Mouse (Mus musculus) lung, postnatal 14 days (tissue): ENCODE data around the gene Psma4.
"Not testable (repeated sequence)": the region's sequence is repeated elsewhere in the genome, so short reads cannot be mapped to it uniquely, and the experiment has no call there.

Source experiments
- DNase-seq: peaks from one replicate; pipeline ENCODE4 v3.0.0; 2021

Psma4 gene

DNA sequence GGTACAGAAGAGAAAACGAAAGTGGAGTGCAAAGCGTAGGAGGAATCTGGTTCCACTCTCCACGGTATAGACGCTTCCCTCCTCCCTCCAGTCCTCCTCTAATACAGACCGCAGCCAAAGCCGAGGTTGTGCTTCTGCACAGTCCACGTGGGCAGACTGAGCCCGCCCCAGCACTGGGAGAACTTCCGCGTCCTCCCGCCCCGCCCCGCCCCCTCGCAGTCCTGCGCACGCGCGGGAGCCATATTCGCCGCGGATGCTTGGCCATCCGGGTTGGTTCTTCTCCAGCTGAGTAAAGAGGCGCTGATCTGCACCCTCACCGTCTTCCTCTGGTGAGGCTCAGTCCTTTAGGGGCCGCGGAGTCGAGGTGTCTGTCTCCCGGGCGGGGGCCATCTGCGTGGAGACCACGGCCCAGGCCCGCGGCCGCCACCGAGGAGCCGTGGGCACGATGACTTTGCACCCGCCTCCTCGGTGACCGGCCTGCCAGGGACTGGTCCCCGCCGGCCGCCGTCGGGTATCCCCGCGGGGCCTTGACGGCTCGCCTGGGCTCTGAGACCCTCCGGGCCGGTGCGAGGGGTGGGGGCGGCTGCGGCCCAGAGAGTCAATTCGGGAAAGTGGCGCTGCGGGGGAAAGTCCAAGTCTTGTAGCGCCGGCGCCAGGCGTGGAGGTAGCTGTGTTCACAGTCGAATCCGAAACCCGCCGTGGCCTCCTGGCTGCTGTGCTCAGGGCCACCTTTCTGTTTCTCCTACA is at the start of gene Psma4, which contains the start of gene AY074887:
Gene Psma4 (plus strand): TSS at position 216 of the 747 bp plus-strand sequence.
Gene AY074887 (minus strand): TSS at position 424 of the 747 bp plus-strand sequence.
- peak; percentile 94 for DNase-seq

DNA sequence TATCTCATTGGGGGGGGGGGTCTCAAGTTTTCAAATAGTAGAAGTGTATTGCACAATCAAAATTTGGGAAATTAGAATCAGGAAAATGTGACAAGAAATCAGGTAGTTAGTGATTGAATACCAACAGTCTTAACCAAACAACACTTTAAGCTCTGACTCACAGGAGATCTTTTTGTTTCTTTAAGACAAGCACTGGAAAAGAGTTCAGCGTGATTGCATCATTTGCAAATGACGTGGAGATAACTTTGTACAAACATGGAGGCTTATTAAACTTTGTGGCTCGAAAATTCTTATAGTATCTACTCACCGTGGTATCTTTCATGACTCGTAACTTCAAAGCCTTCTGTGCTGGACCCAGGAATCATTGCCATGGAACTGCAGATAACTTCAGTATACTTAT is 41.1 kb upstream of the Psma4 start:
- no peak for DNase-seq

DNA sequence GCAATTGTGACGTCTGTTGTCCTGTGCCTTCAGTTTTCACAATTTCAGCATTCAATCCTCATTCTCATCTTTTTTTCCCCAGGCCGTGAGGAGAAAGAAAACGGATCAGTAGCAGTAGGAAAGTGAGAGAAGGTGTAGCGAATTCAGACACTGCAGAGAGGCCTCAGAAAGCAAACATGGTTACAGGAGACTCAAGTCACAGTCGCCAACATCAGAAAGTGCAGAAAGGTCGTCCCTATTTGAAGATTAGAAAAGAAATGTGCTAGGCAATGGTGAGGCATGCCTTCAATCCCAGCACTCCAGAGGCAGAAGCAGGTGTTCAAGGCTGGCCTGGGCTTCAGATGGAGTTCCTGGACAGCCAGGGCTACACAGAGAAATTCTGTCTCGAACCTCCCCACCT is 35.0 kb upstream of the Psma4 start:
- no peak for DNase-seq

DNA sequence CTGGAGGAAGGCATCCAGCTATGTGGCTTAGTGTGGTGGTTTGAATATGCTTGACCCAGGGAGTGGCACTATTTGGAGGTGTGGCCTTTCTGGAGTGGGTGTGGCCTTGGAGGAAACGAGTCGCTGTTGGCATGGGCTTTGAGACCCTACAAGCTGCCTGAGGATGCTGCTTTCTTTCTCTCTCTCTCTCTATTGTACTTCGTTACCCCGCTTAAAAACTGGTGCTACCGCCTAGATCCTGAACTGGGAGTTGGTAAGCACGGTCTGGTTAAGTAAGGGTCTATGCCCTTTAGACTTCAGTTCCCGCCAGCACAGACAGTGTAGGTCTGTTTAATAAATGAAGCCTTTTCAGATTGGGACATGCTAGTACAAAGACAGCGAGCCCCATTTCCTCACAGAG is 34.2 kb upstream of the Psma4 start:
- DNase-seq, result no peak

DNA sequence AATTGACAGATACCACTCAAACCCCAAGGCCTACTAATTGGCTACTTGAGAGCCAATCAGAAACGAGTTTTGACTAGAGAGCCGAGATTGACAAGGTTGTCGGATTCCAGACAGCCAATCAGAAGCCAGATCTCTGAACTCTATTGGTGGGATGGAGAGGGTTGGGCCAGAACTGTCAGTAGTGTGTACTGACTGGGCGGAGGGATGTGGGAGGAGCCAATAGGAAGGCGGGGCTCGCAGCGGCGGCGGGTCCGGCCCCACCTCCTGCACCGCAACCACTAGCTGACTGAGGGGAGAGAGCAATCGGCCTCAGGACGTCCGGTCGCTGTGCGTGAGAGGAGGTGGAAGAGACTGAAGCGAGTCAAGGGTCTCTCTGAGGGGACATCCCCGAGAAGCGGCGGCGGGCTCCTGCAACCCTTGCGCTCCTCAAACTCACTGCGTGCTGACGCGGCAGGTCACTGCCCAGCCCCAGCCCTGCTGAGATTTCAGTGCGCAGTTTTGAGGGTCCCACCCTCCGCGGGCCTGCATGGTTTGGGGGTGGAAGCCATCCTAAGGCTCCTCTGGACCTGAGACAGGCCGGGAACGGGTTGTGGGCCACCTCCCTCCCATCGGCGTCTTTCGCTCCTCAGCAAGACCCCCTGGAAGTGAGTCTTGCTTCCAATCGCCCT is 33.4 kb upstream of the Psma4 start, which contains the start of gene Hykk:
Gene Hykk (plus strand): TSS at position 274 of the 668 bp plus-strand sequence.
- peak; percentile 86 for DNase-seq

DNA sequence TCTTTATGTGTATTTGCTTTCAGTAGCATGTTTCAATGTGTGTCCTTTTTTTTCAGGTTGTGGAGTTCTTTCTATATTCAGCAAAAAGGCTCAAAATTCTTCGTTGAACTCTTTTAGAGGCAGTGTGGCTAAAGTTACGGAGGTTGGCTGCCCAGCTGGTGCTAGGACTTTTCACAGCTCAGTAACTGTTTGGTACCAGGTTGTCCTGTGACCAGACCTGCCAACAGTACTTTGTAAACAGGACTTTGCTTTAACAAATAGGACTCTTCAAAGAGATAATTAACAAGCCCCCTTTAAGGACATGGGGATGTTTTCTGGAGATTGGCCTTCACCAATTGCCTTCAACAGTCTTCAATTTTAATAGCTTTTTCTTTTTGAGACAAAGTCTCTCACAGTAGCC is 32.4 kb upstream of the Psma4 start:
- no peak for DNase-seq

DNA sequence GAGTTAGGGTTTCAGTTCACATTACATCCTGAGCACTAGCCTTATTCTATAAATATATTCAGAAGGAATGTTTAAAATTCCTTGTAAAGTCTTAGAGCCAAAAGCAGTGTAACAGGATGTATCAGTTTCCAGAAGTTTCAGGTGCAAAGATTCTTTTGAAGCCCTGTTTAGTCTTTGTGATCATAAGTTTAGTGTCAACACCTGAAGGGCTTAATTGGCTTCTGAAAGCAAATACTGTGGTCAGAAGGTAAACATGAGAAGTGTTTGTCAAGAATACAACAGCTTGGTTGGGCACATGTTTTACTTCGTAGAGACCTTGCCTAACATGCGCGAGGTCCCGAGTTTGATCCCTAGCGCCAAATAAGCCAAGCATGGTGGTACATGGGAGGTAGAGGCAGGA is 31.8 kb upstream of the Psma4 start:
- DNase-seq, result no peak

DNA sequence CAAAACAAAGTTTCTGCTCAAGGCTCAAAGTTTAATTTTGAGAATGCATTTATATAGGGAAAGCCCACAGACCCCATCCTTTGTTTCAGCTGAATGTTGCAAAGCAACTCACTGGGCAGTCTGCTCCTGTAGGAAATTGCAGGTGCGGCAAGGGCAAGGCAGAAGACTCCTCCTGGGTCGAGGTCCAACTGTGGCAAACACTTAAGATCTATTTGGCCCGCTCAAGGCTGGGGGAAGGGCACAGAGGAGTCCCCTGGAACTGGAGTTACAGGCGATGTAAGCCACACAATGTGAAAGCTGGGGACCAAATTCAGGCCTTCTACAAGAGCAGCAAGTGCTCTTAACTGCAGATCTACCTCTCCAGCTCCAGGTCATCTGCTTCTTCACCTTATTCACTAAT is 30.6 kb upstream of the Psma4 start:
- DNase-seq, result no peak

DNA sequence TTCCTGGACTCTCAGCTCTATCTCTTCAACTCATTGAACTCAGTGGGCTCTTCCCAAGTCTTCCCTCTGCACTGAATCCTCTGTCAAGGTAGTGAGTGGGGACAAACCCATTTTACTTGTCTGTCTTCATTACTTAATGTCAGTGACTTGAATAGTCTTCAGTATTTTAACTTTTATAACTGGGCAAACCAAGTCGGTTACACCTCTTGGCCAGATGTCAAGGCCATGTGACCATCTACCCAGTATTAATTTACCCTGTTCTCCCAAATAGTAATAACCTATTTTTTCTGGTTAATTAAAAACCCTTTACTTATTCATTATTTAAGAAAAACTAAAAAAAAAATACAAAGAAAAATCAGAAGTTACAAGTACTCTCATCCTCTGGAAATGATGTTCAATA is 19.8 kb upstream of the Psma4 start:
- no peak for DNase-seq

DNA sequence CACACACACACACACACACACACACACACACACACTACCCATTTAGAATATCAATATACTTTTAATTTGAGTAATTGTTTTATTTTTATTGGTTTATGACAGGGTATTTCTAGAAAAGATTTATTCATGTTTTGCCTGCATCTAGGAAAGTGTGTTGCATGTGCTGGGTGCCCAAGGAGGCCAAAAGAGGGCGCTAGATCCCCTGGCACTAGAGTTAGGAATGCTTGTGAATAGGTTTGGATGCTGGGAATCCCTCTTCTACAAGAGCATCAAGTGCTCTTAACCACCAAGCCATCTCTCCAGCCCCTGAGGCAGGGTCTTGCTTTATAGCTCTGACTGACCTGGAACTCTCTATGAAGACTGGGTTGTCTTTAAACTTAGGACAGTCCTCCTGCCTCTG is 18.8 kb upstream of the Psma4 start:
- no peak for DNase-seq

DNA sequence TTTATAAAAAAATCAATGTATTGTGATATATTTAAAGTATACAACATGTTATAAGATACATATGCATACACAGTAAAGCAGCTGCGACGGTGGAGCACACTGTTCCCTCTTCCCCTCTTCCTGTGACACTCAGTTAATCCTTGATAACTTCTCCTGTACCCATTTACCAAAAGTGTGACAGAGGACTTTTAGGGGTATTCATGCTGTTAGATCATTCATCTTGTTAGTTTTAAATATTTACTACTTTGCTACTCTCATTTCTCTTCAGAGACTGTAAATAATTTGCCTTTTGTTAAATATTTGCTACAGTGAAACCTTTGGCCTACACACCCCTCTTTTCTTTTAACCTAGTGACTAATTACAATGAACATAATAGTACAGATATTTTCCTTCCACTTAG is 18.2 kb upstream of the Psma4 start:
- DNase-seq, result no peak

DNA sequence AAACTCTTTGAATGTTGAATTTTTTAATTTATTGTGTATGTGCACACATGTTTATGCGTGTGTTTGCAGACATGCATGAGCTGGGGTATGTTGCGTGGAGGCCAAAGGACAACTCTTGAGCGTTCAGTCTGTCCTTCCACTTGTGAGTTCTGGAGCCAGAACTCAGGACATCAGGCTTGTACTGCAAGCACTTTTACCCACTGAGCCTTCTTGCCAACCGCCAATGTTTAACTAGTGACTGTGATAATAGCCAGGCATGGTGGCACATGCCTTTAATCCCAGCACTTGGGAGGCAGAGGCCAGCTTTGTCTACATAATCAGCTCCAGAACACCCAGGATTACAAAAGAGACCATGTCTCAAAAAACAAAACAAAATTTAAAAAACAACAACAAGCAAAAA is 8.5 kb upstream of the Psma4 start:
- DNase-seq, result no peak

DNA sequence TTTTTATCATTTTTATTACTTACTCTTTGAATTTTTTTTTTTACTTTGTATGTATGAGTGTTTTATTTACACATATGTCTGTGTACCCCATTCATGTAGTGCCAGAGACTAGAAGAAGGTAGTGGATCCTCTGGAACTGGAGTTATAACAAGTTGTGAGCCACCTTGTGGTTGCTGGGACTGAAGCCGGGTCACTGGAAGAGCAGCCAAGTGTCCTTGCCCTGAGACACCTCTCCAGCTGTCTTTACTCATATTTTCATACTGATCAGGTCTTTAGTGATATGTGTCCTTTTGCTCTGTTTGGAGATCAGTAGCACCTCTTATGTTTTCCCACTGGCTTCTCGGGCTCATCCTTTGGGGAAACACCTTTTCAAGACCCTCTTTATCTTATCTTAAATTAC is 6.1 kb upstream of the Psma4 start:
- no peak for DNase-seq

DNA sequence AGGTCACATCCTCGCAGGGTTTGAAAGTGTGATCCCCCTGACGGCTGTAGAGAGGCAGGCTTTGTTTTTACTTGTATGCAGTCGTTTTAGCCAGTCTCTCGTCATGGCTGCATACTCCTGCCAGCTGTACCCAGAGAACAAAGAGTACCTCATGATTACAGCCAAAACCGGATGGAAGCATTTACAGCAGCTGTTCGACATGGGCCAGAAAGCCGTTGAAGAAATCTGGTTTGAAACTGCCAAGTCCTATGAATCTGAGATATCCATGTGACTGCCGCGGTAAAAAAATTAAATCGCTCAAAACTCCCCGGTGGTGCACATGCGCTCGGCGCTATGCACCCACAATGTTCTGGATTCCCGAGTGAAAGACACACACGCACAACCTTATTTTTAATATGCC is 4.3 kb upstream of the Psma4 start:
- DNase-seq, result no peak

DNA sequence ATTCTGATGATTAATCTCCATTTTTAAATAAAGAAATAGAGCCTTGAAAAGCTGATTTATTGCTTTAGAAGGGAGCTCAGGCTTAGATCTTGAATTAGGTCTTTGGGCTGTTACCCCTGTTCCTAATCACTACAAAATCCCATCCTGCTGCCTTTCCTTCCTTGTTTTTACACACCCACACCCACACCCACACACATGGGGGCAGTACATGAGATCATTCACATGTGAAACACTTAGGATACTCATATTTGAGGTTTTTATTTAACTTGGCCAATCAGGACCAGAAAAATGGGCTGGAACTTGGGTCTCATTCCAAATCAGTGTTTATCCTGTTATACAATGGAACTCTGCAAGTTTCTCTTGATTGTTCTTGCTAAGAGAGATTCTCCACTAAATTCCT is 1.1 kb upstream of the Psma4 start:
- DNase-seq, result no peak

DNA sequence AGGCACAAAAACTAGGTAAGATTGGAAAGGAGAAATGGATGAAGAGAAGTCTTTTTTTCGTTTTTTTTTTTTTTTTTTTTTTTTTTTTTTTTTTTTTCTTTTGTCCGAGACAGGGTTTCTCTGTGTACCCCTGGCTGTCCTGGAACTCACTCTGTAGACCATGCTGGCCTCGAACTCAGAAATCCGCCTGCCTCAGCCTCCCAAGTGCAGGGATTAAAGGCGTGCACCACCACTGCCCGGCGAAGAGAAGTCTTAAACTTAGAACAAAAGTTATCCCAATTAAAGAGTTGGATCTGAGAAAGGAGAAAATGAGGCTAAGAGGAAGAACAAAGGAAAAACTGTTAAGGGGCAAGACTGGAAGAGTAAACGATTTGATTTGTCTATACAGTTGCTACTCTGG is 428 bp upstream of the Psma4 start:
- not testable (repeated sequence) for DNase-seq

DNA sequence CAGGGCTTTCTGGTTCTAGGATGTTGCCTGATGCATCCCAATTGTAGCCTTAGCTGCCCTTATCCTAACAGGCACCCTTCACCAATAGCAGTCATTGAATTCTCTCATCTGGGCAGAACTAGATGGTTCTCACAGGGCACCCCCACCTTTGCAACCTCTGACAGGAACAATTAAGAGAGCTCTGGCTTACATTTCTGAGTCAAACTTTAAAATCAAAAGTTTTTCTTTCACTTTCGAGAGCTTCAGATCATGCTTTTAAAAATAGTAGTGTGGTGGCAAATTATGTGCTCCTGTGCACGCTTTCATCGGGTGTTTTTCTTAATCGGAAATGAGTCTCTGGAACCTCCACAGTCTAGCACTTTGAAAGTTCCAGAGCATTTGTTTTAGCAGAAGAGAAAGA is 10.5 kb downstream of the Psma4 start:
- no peak for DNase-seq

DNA sequence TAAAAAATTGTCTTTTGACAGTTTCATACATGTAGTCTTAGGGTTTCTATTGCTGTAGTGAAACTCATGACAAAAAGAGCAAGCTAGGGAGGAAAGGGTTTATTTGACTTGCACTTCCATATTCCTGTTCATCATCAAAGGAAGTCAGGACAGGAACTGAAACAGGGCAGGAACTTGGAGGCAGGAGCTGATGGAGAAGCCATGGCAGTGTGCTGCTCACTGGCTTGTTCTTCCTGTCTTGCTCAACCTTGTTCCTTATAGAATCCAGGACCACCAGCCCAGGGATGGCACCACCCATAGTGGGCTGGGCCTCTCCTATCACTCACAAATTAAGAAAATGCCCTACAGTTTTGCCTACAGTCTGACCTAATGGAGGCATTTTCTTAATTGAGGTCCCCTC is 13.1 kb downstream of the Psma4 start:
- DNase-seq, result no peak

DNA sequence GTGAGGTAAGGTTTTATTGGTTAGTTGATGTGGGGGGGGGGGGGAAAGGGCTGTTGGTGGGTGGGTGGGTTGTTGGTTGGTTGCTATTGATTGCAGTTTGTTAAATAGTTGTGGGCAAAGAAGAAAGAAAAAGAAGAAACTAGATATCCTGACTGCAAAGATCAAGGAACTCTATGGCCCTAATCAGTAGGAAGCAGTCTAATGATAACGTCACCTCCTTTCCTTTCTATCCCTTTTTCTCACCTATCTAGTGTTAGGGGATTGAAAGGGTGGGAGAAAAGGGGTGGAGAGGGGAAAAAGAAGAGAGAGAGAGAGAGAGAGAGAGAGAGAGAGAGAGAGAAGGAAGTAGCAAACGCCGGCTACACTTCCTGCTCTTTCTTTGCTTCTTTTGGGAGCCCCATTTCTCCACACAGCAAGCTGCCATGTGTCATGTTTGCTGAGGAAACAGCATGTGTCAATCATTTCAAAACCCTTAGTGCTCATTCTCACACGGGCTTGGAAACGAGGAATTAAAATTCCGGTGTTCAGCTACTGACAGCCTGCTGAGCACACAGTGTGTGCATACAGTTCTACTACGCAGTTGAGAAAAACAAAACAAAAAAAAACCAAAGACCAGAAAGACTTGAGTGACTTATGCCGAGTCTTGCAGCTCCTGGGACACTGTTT is 19.5 kb downstream of the Psma4 start:
- no peak for DNase-seq

DNA sequence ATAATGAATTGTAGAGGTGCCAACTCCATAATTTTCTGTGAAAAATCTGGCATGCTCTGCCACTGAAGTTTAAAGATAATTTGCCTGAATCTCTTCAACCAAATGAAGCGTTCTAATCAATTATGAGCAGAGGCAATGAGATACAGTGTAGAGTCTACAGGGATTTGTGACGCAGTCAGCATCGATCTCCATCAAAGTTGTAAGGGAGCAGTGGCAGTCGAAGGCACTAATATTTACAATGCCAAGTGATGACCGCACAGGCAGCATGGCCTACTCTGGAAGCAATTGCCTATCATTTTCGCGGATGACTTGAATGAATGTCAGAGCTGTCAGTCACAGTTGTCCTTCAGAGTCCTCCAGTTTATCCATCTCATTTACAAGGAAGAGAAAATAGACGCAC is 30.1 kb downstream of the Psma4 start, which contains the start of gene Chrna5:
Gene Chrna5 (plus strand): TSS at position 207 of the 400 bp plus-strand sequence.
- no peak for DNase-seq

DNA sequence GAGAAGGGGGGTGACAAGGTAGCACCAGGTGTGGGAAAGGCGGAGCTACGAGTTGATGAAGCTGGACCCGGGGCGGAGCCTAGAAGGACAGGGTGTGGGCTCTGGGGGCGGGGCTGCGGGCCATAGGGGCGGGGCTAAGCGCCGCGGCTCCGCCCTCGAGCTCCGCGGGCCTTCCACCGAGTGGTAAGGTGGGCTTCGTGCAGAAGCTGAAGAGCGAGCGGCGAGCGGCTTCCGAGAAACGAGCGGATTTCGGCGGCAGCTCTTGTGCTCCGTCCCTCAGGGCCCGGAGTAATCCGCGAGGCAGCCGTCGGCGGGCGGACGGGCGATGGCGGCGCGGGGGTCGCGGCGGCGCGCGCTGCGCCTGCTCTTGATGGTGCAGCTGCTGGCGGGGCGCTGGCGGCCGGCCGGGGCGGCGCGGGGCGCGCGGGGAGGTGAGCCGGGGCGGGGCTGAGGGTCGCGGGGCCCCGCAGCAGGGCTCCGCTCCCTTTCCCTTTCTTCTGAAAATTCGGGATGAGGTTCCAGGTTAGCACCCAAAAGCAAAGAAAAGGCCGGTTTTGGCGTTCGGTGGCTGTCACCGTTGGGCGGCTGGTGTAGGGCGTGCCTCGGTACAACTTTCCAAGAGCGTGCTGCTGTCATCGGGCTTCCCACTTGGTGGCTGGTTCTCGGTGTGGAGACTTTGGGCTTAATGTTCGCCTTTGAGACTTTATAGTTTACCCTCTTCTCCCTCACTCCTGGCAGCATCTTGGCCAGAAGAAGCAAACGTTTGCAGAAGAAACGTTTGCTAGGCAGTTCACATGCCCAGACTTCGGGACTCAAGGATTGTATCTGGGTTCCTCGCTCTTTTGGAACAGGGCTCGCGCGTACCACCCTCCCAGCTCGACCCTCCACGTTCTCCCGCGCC is 31.0 kb downstream of the Psma4 start:
- peak; percentile 15 for DNase-seq

DNA sequence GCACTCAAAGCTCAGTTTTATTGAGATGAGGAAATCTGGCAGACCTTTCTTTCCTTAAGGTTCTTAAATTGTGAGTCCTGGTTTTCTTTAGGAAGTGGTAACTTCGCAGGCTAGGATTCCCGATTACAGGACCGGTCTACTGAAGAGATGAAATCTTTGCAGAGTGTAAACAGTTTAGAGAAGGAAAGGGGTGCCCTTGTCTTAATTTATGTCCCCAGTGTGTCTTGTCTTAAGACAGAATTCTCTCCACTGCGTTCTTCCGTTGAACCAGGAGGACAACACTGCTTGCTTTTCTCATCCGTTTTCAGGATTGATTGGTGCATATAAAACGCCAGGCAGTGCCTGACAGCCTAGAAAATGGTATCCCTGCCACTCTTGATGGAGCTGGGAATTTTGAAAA is 31.8 kb downstream of the Psma4 start:
- no peak for DNase-seq

DNA sequence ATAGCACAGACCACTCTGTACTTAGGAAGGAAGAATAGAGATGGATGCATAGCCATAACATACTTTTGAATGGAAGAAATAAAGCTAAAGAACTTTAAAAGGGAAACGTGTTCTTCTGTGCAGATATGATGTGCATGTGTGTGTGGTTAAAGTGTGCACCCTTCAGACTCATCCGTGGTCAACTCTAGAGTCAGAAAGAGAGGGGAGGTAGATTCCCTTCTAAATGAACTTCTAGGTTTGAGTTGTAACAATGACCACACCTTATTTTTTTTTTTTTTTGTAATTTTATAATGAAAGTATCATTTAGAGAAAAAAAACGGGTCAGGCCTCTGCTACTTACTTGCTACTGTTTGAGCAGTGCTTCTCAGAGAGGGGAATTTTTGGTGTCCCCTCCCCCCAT is 39.8 kb downstream of the Psma4 start:
- no peak for DNase-seq
